Mouse (Mus musculus) embryonic fibroblast, embryonic 13.5 days (primary cell): ENCODE measurements around the gene Troap.

ENCODE experiments used
- CTCF ChIP-seq: IDR thresholded peaks from 2 replicates; pipeline ENCODE4 v1.5.1; 2011; ENCODE audit warnings: mild to moderate bottlenecking, control low read depth, low read length, moderate library complexity, borderline replicate concordance; ENCODE audit not compliant: insufficient read depth
- POLR2A ChIP-seq: IDR thresholded peaks from 2 replicates; pipeline ENCODE4 v1.6.1; 2011; ENCODE audit warnings: low read depth, mild to moderate bottlenecking, control low read depth, low read length, moderate library complexity

GRCm38 (mm10) chr15:99026259-99026658 is 48.1 kb upstream of the Troap start:
- TF ChIP-seq CTCF (no peak), POLR2A (no peak)
